Mouse (Mus musculus) bone marrow macrophage, adult 2 months (primary cell): ENCODE measurements around the gene Tex52. TPM values are rescaled to one million over a fixed set of nuclear protein-coding genes. Genes with fewer than 3 reads are reported as not detected.

Source experiments
- H3K27ac ChIP-seq: 2 replicates; pipeline ENCODE4 v1.5.1; 2012; ENCODE audit warnings: low read depth, low read length; ENCODE audit not compliant: insufficient read depth
- H3K4me1 ChIP-seq: 2 replicates; pipeline ENCODE4 v1.6.1; 2012; ENCODE audit warnings: low read length; ENCODE audit not compliant: control insufficient read depth, insufficient read depth
- H3K4me3 ChIP-seq: 2 replicates; pipeline ENCODE4 v1.5.1; 2012; ENCODE audit warnings: mild to moderate bottlenecking, low read length, moderate library complexity; ENCODE audit not compliant: insufficient read depth
- CTCF ChIP-seq: IDR thresholded peaks from 2 replicates; pipeline ENCODE4 v1.5.1; 2012; ENCODE audit warnings: low read depth, mild to moderate bottlenecking, low read length, moderate library complexity
- POLR2A ChIP-seq: IDR thresholded peaks from 2 replicates; pipeline ENCODE4 v1.6.1; 2012; ENCODE audit warnings: mild to moderate bottlenecking, low read depth, low read length, borderline replicate concordance
- polyA plus RNA-seq: library from polyadenylated mRNA; stranded (reverse); fragments of >200 nt; gene quantifications from 2 replicates; pipeline ENCODE4 v1.2.4, GENCODE M21; 2012; ENCODE audit not compliant: missing spikeins, insufficient read depth, insufficient read length

Gene Tex52
- polyA plus RNA-seq, 1 experiment, result not detected

DNA sequence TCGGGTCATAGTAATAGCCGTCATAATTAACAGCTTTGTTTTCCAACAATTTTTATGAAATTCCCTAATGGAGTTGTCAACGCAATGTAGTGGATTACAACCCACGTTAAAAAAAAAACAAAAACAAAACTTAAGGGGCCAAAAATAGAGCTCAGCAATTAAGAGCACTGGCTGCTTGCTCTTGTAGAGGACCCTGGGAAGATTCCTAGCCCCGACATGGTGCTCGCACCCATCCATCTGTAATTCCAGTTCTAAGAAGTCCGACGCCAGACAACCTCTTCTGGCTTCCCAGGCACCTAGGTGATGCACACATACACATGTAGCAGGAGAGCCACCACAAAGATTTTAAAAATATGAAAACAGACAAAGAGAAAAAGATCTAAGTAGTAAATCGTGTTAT is 49.8 kb downstream of the Tex52 start:
- H3K27ac ChIP-seq, result peak overlapping the region; percentile 92; the same call in 1 of the 2 replicates
- H3K4me1 ChIP-seq, result peaks cover 8% of the 10 kb centered on the region; the same call in 1 of the 2 replicates
- peak overlapping the region; percentile 92 for H3K4me3 ChIP-seq
- TF ChIP-seq CTCF, result no peak
- TF ChIP-seq POLR2A, result no peak

DNA sequence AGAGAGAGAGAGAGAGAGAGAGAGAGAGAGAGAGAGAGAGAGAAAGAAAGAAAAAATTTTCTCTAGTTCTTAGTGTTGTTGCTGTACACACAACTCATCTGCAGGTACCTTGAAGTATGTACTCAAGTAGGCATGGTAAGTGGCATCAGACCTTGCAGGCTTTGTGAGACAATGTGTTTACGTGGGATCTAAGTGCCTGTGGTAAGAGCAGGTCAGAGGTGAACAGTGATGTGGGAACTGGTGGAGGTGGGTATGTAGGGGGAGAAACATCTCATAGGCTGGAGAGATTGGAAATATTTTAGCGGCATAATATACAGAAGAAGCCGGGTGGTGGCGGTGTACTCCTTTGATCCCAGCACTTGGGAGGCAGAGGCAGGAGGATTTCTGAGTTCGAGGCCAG is 52.3 kb downstream of the Tex52 start:
- Histone ChIP-seq H3K4me3 (no peak overlapping the region), H3K4me1 (0 out of 2 replicates have a peak, but pooled peaks cover 5% of the 10 kb centered on the region), H3K27ac (no peak overlapping the region)
- TF ChIP-seq POLR2A (no peak), CTCF (no peak)

DNA sequence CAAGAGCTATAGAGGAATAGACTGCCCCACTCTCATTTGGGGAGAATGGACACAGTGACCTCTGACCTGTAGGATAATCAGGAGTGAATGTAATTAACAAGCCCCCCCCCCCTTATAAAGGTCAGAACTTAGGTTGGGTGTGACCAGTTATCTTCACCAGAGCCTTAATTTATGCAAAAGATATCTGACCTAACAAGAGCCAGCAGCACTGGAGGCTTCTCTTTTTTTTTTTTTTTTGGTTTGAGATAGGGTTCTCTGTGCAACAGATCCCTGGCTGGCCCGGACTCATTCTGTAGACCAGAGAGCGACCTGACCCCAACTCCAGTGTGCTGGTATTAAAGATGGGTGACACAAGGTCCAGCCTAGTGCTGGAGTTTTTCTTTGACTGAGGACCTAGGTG is 54.0 kb downstream of the Tex52 start:
- no peak for TF ChIP-seq CTCF
- H3K4me3 ChIP-seq, result no peak overlapping the region
- H3K27ac ChIP-seq, result no peak overlapping the region
- 0 out of 2 replicates have a peak, but pooled peaks cover 2% of the 10 kb centered on the region for H3K4me1 ChIP-seq

DNA sequence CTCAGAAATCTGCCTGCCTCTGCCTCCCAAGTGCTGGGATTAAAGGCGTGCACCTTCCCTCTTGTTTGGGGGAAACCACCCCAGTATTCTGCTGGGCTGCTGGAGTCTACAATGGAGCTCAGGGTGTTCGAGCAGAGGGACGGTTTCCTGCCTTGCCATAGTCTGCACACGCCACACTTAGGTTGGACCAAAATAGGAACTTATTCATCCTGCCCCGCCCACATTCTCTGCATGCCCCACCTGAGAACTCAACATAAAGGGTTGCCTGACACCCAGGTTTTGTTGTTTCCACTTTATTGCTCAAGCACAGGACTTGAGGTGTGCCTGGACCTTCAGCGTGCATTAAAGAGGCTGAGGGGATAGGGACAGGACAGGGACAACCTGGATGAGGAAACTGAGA is 54.6 kb downstream of the Tex52 start:
- Histone ChIP-seq H3K4me1 (0 out of 2 replicates have a peak, but pooled peaks cover 2% of the 10 kb centered on the region), H3K27ac (no peak overlapping the region), H3K4me3 (no peak overlapping the region)
- TF ChIP-seq CTCF, result no peak
- no peak for TF ChIP-seq POLR2A

DNA sequence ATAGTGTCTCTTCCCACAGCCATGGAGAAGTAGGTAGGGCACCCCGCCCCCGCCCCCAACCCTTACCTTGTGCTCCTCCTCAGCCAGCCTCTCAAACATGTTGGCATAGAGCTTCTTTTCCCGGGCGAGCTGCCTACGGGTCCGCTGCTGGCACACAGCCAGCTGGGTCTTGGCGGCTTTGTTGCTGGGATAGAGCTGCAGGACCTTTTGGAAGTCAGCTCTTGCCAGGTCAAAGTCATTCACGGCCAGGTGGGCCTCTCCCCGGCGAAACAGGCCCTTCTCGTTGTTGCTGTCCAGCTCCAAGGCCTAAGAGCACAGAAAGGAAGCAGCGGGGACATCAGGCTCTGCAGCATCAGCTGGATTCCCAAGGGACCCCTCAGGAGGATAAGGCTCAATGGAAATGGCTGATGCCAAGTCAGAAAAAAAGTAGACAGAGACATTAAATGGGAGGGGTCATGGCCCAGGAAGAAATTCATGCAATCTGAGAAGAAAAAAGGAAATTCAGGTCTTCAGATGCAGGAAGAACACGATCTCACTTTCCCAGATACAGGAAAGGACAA is 57.2 kb downstream of the Tex52 start:
- Histone ChIP-seq H3K4me1 (peaks cover 6% of the 10 kb centered on the region), H3K27ac (no peak overlapping the region), H3K4me3 (no peak overlapping the region)
- TF ChIP-seq POLR2A (no peak), CTCF (no peak)

DNA sequence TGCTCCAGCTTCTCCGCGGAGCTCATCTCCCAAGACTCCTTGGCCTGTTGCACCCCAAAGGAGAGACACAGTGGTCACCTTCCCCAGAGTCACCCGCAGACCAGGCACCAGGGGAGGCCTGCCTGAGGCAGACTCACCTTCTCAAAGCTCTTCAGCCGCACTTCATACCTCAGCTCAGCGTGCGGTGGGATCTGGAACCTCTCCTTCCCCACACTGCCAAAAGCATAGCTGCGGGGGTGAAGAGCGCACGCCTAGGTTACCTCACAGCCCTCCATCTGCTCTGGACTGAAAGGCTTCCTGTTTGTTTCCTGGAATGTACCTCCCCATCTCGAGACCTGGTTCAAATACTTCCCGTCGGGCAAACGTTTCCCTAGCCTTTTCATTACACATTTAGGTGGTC is 58.3 kb downstream of the Tex52 start:
- Histone ChIP-seq H3K4me3 (no peak overlapping the region), H3K27ac (no peak overlapping the region), H3K4me1 (peaks cover 6% of the 10 kb centered on the region)
- TF ChIP-seq CTCF (no peak), POLR2A (no peak)

Other genes starting within 250 kb of the Tex52 start
- gene Tspan9, start 231.9 kb upstream of the Tex52 start, polyA plus RNA-seq, result 0.65 and 1.7 TPM in 2 replicates
- not detected in 2 replicates for gene Tead4, start 74.6 kb upstream of the Tex52 start, polyA plus RNA-seq
- 3.9 and 5.2 TPM in 2 replicates for gene Tulp3, start 19.6 kb upstream of the Tex52 start, polyA plus RNA-seq
- gene Rhno1, start 12.5 kb upstream of the Tex52 start, polyA plus RNA-seq, result 27.3 and 33.3 TPM in 2 replicates
- gene Foxm1, start 12.5 kb upstream of the Tex52 start, polyA plus RNA-seq, result 27.4 and 31.7 TPM in 2 replicates
- gene Gm44596, start within 50 bp of the Tex52 start, polyA plus RNA-seq, result not detected in 2 replicates
- gene Nrip2, start 23.8 kb downstream of the Tex52 start, polyA plus RNA-seq, result not detected in 2 replicates
- gene Itfg2, start 49.5 kb downstream of the Tex52 start, polyA plus RNA-seq, result 5.5 and 6.8 TPM in 2 replicates
- 28.9 and 32.7 TPM in 2 replicates for gene Fkbp4, start 63.2 kb downstream of the Tex52 start, polyA plus RNA-seq
- not detected in 2 replicates for gene Pzp, start 151.3 kb downstream of the Tex52 start, polyA plus RNA-seq
- gene A2ml1, start 206.2 kb downstream of the Tex52 start, polyA plus RNA-seq, result 0.84 TPM in 1 of 2 replicates, not detected in the other
- gene Klrb1a, start 248.1 kb downstream of the Tex52 start, polyA plus RNA-seq, result not detected in 2 replicates